Mouse (Mus musculus) erythroblast, embryonic 14.5 days (primary cell): Measurements from ENCODE around the gene C2cd2l.

Experiments
- GATA1 ChIP-seq: IDR thresholded peaks from 2 replicates; pipeline ENCODE4 v1.6.1; 2012; ENCODE audit warnings: low read length, inconsistent platforms, mixed read lengths
- TAL1 ChIP-seq: IDR thresholded peaks from 3 replicates; pipeline ENCODE4 v1.6.1; 2012; ENCODE audit warnings: low read length, inconsistent platforms, mixed read lengths

- TF ChIP-seq GATA1 (no peak), TAL1 (no peak)
Measured at GRCm38 (mm10) chr9:44269077-44269476, 51.0 kb downstream of the C2cd2l start.
